Mouse (Mus musculus) liver, postnatal 0 days (tissue): Measurements from ENCODE around the gene Cd164l2.

Source experiments
- CTCF ChIP-seq: sonication (generic); IDR thresholded peaks from 2 replicates; pipeline ENCODE4 v1.5.1; 2016; ENCODE audit warnings: antibody characterized with exemption, low read depth
- EP300 ChIP-seq: IDR thresholded peaks from 2 replicates; pipeline ENCODE4 v1.6.1; 2016; ENCODE audit warnings: antibody characterized with exemption, low read depth, mild to moderate bottlenecking

DNA sequence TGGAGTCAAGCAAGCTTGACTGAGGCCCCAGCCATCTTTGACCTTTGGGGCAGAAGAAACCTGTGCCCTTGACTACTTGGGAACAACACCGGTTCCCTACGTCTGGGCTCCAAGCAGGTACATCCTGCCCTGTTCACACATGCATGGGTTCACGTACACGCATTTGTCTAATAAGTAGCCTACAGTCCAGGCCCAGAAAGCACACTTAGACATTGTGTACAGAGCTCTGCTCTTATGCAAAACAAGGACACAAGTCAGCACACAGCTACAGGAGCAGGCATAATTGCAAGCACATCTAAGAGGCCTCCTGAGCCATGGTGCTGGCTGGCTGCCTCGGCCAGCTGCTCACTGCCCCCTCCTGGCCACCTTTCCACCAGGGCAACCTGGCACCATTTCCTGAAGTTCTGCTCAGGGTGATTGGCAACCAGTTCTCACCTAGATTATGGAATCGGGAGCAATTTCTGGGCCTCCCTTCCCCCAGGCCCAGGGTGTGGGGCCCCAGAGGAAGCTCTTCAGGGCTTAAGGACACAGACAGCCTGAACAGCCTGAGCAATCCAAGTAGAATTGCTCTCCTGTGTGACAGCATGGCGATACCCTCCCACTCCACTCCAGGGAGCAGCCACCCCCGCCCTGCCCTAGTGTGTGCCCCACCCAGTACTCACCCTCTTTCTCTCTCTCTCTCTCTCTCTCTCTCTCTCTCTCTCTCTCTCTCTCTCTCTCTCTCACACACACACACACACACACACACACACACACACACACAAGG is 10.7 kb upstream of the Cd164l2 start:
- TF ChIP-seq CTCF: peak; percentile 84
- TF ChIP-seq EP300: no peak
